8 mouse cellular contexts compared by ENCODE assay signal in genomic region chr13:33004414-33005105, GRCm38 (mm10). TPM values are rescaled to one million over a fixed set of nuclear protein-coding genes. Genes with fewer than 3 reads are reported as not detected.
DNase-seq lines count a peak whose midpoint lies in the region; ATAC-seq and TF ChIP-seq lines count a peak whose summit lies in the region.

No protein-coding gene starts in this region.

- H3K27ac ChIP-seq in forebrain, embryonic 16.5 days (ENCODE audit: low read length) = no peak overlapping the region
- H3K27ac ChIP-seq in layer of hippocampus, adult 2 months = peak overlapping the region; percentile 87
- H3K27ac ChIP-seq in lung, embryonic 14.5 days (ENCODE audit: low read depth) = peak overlapping the region; percentile 87
- H3K27ac ChIP-seq in olfactory bulb, adult 2 months (ENCODE audit: insufficient read depth, low read depth, low read length) = peak overlapping the region; percentile 11; the same call in 1 of the 2 replicates
- H3K27ac ChIP-seq in thymus, adult 2 months (ENCODE audit: control insufficient read depth, insufficient read depth, low read length) = peak overlapping the region; percentile 80

- intact Hi-C loops in heart, postnatal 36 days (cut with DNase I) = loop anchor here (2.0 to 5.0 kb wide), 4 partner anchors 38 to 202 kb away; partner anchors contain the start of genes D930007J09Rik and Wrnip1

- no peaks in the 10 kb centered on the region for H3K9me3 ChIP-seq in forebrain, embryonic 16.5 days (ENCODE audit: control insufficient read depth, low read length)
- no peaks in the 10 kb centered on the region for H3K9me3 ChIP-seq in lung, embryonic 14.5 days (ENCODE audit: low read depth, low read length)

- WGBS in forebrain, embryonic 16.5 days = 25% methylated on average over 12 of the region's 12 CpGs
- WGBS in lung, embryonic 14.5 days = 10% methylated on average over 12 of the region's 12 CpGs
- 16% methylated on average over 12 of the region's 12 CpGs for WGBS in olfactory bulb, adult 2 months
- 9% methylated on average over 12 of the region's 12 CpGs for whole genome bisulfite sequencing in thymus, adult 2 months

- TF ChIP-seq CTCF in layer of hippocampus, adult 2 months (conservative IDR thresholded peaks at IDR 0.05) = peak; percentile 87
- TF ChIP-seq CTCF in lung, embryonic 14.5 days (IDR thresholded peaks at IDR 0.05; ENCODE audit: low read depth) = peak; percentile 74
- peak; percentile 67 for TF ChIP-seq CTCF in olfactory bulb, adult 2 months (IDR thresholded peaks at IDR 0.05; ENCODE audit: insufficient read depth, low read depth, low read length)
- TF ChIP-seq CTCF in thymus, adult 2 months (IDR thresholded peaks at IDR 0.05; ENCODE audit: borderline replicate concordance, control insufficient read depth, extremely low read depth, insufficient read depth, low read length, poor library complexity) = peak; percentile 76; the same call in 1 of the 2 replicates

- H3K4me2 ChIP-seq in forebrain, embryonic 16.5 days (ENCODE audit: low read length) = peak overlapping the region; percentile 46
- H3K4me2 ChIP-seq in lung, embryonic 14.5 days = peak overlapping the region; percentile 64

- H3K27me3 ChIP-seq in forebrain, embryonic 16.5 days (replicated peaks; ENCODE audit: control insufficient read depth, insufficient read depth, low read length) = no peaks in the 10 kb centered on the region
- no peaks in the 10 kb centered on the region for H3K27me3 ChIP-seq in lung, embryonic 14.5 days (ENCODE audit: insufficient read depth, low read length)
- H3K27me3 ChIP-seq in thymus, adult 2 months (ENCODE audit: control insufficient read depth, insufficient read depth, low read length) = no peaks in the 10 kb centered on the region

- peak; percentile 90 for DNase-seq in ES-CJ7 (ENCODE audit: low read depth, low spot score)
- DNase-seq in cerebellum, adult 11-12 months = peak; percentile 77
- DNase-seq in heart, postnatal 36 days = peak; percentile 89
- DNase-seq in layer of hippocampus, adult 2 months (ENCODE audit: low spot score in 2 of 2) = peak; percentile 76 to 79
- DNase-seq in lung, embryonic 14.5 days = peak; percentile 91
- DNase-seq in thymus, adult 2 months = peak; percentile 80

- peak; percentile 86 for ATAC-seq in forebrain, embryonic 16.5 days
- peak; percentile 97 for ATAC-seq in lung, embryonic 14.5 days (ENCODE audit: insufficient read depth)

- no peaks in the 10 kb centered on the region for H3K36me3 ChIP-seq in forebrain, embryonic 16.5 days (ENCODE audit: control insufficient read depth, insufficient read depth)
- peaks cover 8% of the 10 kb centered on the region for H3K36me3 ChIP-seq in lung, embryonic 14.5 days (ENCODE audit: insufficient read depth)
- 0 out of 2 replicates have a peak, but pooled peaks cover 6% of the 10 kb centered on the region for H3K36me3 ChIP-seq in thymus, adult 2 months (ENCODE audit: control insufficient read depth, insufficient read depth, low read length)

- TF ChIP-seq POLR2A in olfactory bulb, adult 2 months (IDR thresholded peaks at IDR 0.05; ENCODE audit: insufficient read depth, low read depth, low read length) = no peak
- TF ChIP-seq POLR2A in thymus, adult 2 months (IDR thresholded peaks at IDR 0.05; ENCODE audit: control insufficient read depth, extremely low read depth, insufficient read depth, low read length, poor library complexity) = 0 out of 2 replicates have a peak, but pooled peaks have one; percentile 39

- H3K4me3 ChIP-seq in forebrain, embryonic 16.5 days (replicated peaks; ENCODE audit: low read length) = peak overlapping the region; percentile 27
- H3K4me3 ChIP-seq in layer of hippocampus, adult 2 months = peak overlapping the region; percentile 53
- H3K4me3 ChIP-seq in lung, embryonic 14.5 days (ENCODE audit: low read depth, low read length) = peak overlapping the region; percentile 31
- H3K4me3 ChIP-seq in olfactory bulb, adult 2 months (ENCODE audit: insufficient read depth, low read depth, low read length) = peak overlapping the region; percentile 45
- H3K4me3 ChIP-seq in thymus, adult 2 months (ENCODE audit: control insufficient read depth, insufficient read depth, low read length) = peak overlapping the region; percentile 40

- H3K9ac ChIP-seq in forebrain, embryonic 16.5 days (replicated peaks; ENCODE audit: low read depth, low read length) = peak overlapping the region; percentile 42
- peak overlapping the region; percentile 45 for H3K9ac ChIP-seq in lung, embryonic 14.5 days

- H3K4me1 ChIP-seq in forebrain, embryonic 16.5 days (replicated peaks; ENCODE audit: control insufficient read depth, insufficient read depth, low read length) = peaks cover 5% of the 10 kb centered on the region; the same call in 1 of the 2 replicates
- 0 out of 2 replicates have a peak, but pooled peaks cover 6% of the 10 kb centered on the region for H3K4me1 ChIP-seq in lung, embryonic 14.5 days (ENCODE audit: insufficient read depth)
- peaks cover 3% of the 10 kb centered on the region for H3K4me1 ChIP-seq in olfactory bulb, adult 2 months (ENCODE audit: control insufficient read depth, insufficient read depth, low read length)
- peaks cover 5% of the 10 kb centered on the region for H3K4me1 ChIP-seq in thymus, adult 2 months (replicated peaks; ENCODE audit: control insufficient read depth, insufficient read depth, low read length)

RNA-seq across cellular contexts. Expression of gene Serpinb9, which starts 1.5 kb away (rescaled TPM):
- polyA plus RNA-seq in forebrain, embryonic 16.5 days (2015; fragmentation: Nextera tagmentation; extraction: Ambion mirVana) = 1.3 and 2.0 TPM in 2 replicates
- total RNA-seq in heart, postnatal 36 days (2021) = 10 to 100 TPM in 1 of 2 experiments, 1 to 10 TPM in 1; 10.0 to 10.7 TPM
- total RNA-seq in layer of hippocampus, adult 2 months (2021) = 1 to 10 TPM; 5.4 TPM
- 30.1 and 31.8 TPM in 2 replicates for polyA plus RNA-seq in lung, embryonic 14.5 days (2014; fragmentation: Nextera tagmentation; extraction: Ambion mirVana)
- not detected in 2 replicates for polyA plus RNA-seq in olfactory bulb, adult 2 months (2012; ENCODE audit: insufficient read depth, insufficient read length, low replicate concordance, missing spikeins)
- polyA plus RNA-seq in thymus, adult 2 months (2012; rRNA removed) = 8.6 and 11.4 TPM in 2 replicates

RNA-seq across cellular contexts. Expression of gene Serpinb9b, which starts 22.7 kb away (rescaled TPM):
- polyA plus RNA-seq in forebrain, embryonic 16.5 days (2015; fragmentation: Nextera tagmentation; extraction: Ambion mirVana) = 0.11 and 0.14 TPM in 2 replicates
- total RNA-seq in heart, postnatal 36 days (2021) = under 1 TPM; 0.16 to 0.44 TPM
- not detected for total RNA-seq in layer of hippocampus, adult 2 months (2021)
- polyA plus RNA-seq in lung, embryonic 14.5 days (2014; fragmentation: Nextera tagmentation; extraction: Ambion mirVana) = 0.27 and 0.36 TPM in 2 replicates
- polyA plus RNA-seq in olfactory bulb, adult 2 months (2012; ENCODE audit: insufficient read depth, insufficient read length, low replicate concordance, missing spikeins) = not detected in 2 replicates
- 0.32 and 0.34 TPM in 2 replicates for polyA plus RNA-seq in thymus, adult 2 months (2012; rRNA removed)

RNA-seq across cellular contexts. Expression of gene Serpinb6b, which starts 39.6 kb away (rescaled TPM):
- polyA plus RNA-seq in forebrain, embryonic 16.5 days (2015; fragmentation: Nextera tagmentation; extraction: Ambion mirVana) = 1.1 and 1.2 TPM in 2 replicates
- 10 to 100 TPM; 38.5 to 49.1 TPM for total RNA-seq in heart, postnatal 36 days (2021)
- 1 to 10 TPM in 1 of 2 experiments, under 1 TPM in 1; 0.97 to 1.0 TPM for total RNA-seq in layer of hippocampus, adult 2 months (2021)
- polyA plus RNA-seq in lung, embryonic 14.5 days (2014; fragmentation: Nextera tagmentation; extraction: Ambion mirVana) = 23.7 and 24.0 TPM in 2 replicates
- not detected in 2 replicates for polyA plus RNA-seq in olfactory bulb, adult 2 months (2012; ENCODE audit: insufficient read depth, insufficient read length, low replicate concordance, missing spikeins)
- 11.9 and 15.9 TPM in 2 replicates for polyA plus RNA-seq in thymus, adult 2 months (2012; rRNA removed)
